Mouse (Mus musculus): ENCODE measurements around the gene Rpa1. TPM values are rescaled to one million over a fixed set of nuclear protein-coding genes. Genes with fewer than 3 reads are reported as not detected.
"Not testable (repeated sequence)": the region's sequence is repeated elsewhere in the genome, so short reads cannot be mapped to it uniquely, and the experiment has no call there.

Gene Rpa1
- polyA plus RNA-seq, 1 experiment from 2014 or later: 154 TPM

DNA sequence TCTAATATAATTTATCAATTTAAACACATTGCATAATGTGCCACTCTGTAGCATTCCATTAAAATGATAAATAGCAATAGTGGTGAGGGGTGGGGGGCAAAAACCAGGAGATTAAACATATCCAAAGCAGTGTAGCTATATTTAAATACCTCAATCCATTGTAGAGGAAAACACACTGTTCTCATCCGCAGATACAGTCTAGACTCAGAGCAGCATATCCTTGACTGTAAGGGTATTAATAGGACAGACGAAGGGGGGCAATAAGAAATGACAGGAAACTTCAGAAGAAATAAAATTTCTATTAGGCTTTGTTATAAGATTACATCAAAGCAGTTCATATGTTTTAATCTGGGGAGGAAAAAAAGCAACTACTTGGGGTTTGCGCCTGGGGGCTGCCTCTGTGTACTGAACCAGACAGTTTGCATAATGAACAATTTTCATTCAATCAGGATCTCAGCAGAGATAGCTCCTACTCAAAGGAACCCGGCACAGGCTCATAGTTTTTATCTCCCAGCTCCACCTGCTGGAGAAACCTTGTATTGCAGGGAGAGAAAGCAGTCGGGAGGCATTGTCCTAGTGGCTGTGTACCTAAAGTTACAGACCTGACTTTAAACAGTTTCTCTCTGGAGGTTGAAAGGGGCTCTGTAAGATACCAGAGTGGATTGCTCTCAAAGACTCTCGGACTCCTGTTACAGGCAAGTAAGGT lies 57.4 kb downstream of the Rpa1 start:
- Histone ChIP-seq H3K36me3 (ENCODE audit: control insufficient read depth, insufficient read depth, low read length) (no peaks in the 10 kb centered on the region), H3K4me1 (ENCODE audit: control insufficient read depth, insufficient read depth, low read length) (no peaks in the 10 kb centered on the region), H3K4me3 (ENCODE audit: low read depth, low read length) (no peak overlapping the region), H3K27me3 (ENCODE audit: control insufficient read depth, insufficient read depth, low read length) (peaks cover 12% of the 10 kb centered on the region), H3K27ac (replicated peaks; ENCODE audit: low read depth, low read length) (no peak overlapping the region), H3K4me2 (ENCODE audit: low read depth, severe bottlenecking) (no peak overlapping the region), H3K9me3 (ENCODE audit: control insufficient read depth, low read length) (no peaks in the 10 kb centered on the region), H3K9ac (ENCODE audit: low read length) (no peak overlapping the region)
- 19% methylated on average over 6 of the region's 6 CpGs for WGBS
- DNase-seq (ENCODE audit: low spot score) (peak; percentile 97), ATAC-seq (ENCODE audit: insufficient number of reproducible peaks, low FRiP score, low TSS enrichment, low read depth) (no peak)

- Histone ChIP-seq H3K4me3 (ENCODE audit: low read depth, low read length) (no peak overlapping the region), H3K27me3 (ENCODE audit: control insufficient read depth, insufficient read depth, low read length) (peaks cover 12% of the 10 kb centered on the region), H3K36me3 (ENCODE audit: control insufficient read depth, insufficient read depth, low read length) (no peaks in the 10 kb centered on the region), H3K4me1 (ENCODE audit: control insufficient read depth, insufficient read depth, low read length) (no peaks in the 10 kb centered on the region), H3K9me3 (ENCODE audit: control insufficient read depth, low read length) (no peaks in the 10 kb centered on the region), H3K4me2 (ENCODE audit: low read depth, severe bottlenecking) (no peak overlapping the region), H3K27ac (replicated peaks; ENCODE audit: low read depth, low read length) (no peak overlapping the region), H3K9ac (ENCODE audit: low read length) (no peak overlapping the region)
- WGBS: 61% methylated on average over 2 of the region's 2 CpGs
- no peak for ATAC-seq (ENCODE audit: insufficient number of reproducible peaks, low FRiP score, low TSS enrichment, low read depth)
- DNase-seq (ENCODE audit: low spot score): no peak
These were observed 59.0 kb downstream of the Rpa1 start for GRCm38 (mm10) chr11:75289120-75289519.

- Histone ChIP-seq H3K4me2 (ENCODE audit: low read depth, severe bottlenecking) (no peak overlapping the region), H3K36me3 (ENCODE audit: control insufficient read depth, insufficient read depth, low read length) (no peaks in the 10 kb centered on the region), H3K4me3 (ENCODE audit: low read depth, low read length) (no peak overlapping the region), H3K4me1 (ENCODE audit: control insufficient read depth, insufficient read depth, low read length) (no peaks in the 10 kb centered on the region), H3K27ac (replicated peaks; ENCODE audit: low read depth, low read length) (no peak overlapping the region), H3K27me3 (ENCODE audit: control insufficient read depth, insufficient read depth, low read length) (peaks cover 12% of the 10 kb centered on the region), H3K9me3 (ENCODE audit: control insufficient read depth, low read length) (no peaks in the 10 kb centered on the region), H3K9ac (ENCODE audit: low read length) (no peak overlapping the region)
- DNase-seq (ENCODE audit: low spot score) (no peak), ATAC-seq (ENCODE audit: insufficient number of reproducible peaks, low FRiP score, low TSS enrichment, low read depth) (no peak)
- WGBS: 89% methylated on average over 8 of the region's 8 CpGs
These were observed 59.6 kb downstream of the Rpa1 start for GRCm38 (mm10) chr11:75288517-75288916.

- H3K9me3 ChIP-seq (ENCODE audit: control insufficient read depth, low read length): no peaks in the 10 kb centered on the region
- H3K4me1 ChIP-seq (ENCODE audit: control insufficient read depth, insufficient read depth, low read length): no peaks in the 10 kb centered on the region
- DNase-seq (ENCODE audit: low spot score) (no peak), ATAC-seq (ENCODE audit: insufficient number of reproducible peaks, low FRiP score, low TSS enrichment, low read depth) (no peak)
- no peaks in the 10 kb centered on the region for H3K36me3 ChIP-seq (ENCODE audit: control insufficient read depth, insufficient read depth, low read length)
- no peak overlapping the region for H3K4me2 ChIP-seq (ENCODE audit: low read depth, severe bottlenecking)
- H3K9ac ChIP-seq (ENCODE audit: low read length): no peak overlapping the region
- H3K27me3 ChIP-seq (ENCODE audit: control insufficient read depth, insufficient read depth, low read length): peaks cover 17% of the 10 kb centered on the region
- H3K27ac ChIP-seq (replicated peaks; ENCODE audit: low read depth, low read length): no peak overlapping the region
- 78% methylated on average over 10 of the region's 10 CpGs for WGBS
- H3K4me3 ChIP-seq (ENCODE audit: low read depth, low read length): no peak overlapping the region
These were observed 60.2 kb downstream of the Rpa1 start for GRCm38 (mm10) chr11:75287940-75288339.

- DNase-seq (ENCODE audit: low spot score) (no peak), ATAC-seq (ENCODE audit: insufficient number of reproducible peaks, low FRiP score, low TSS enrichment, low read depth) (no peak)
- H3K9ac ChIP-seq (ENCODE audit: low read length): no peak overlapping the region
These were observed 61.3 kb downstream of the Rpa1 start for GRCm38 (mm10) chr11:75286868-75287267.

DNA sequence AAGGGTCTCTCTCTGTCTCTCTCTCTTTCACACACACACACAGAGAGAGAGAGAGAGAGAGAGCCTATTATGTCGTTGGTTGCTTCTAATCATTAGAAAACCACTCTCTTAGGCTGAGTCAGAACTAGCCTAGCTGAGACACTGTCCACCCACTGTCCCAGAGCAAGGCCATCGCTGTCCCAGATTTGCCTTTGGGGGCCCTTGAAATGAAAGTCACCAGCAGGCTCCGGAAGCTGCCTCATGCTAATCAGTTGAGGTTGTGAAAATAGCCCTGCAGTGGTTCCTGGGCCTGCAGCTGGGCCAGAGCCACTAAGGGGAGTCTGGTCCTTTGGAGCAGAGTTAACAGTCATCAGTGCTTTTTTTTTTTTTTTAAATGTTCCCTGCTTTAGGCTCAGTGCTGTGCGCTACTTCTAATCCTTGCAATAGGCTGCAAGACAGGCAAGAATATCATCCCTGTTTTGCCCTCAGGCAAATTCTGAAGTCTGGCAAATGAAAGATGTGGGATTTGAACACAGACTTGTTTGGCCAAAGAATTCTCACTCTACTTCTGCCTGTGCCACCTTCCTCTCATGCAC lies 62.1 kb downstream of the Rpa1 start:
- H3K9me3 ChIP-seq (ENCODE audit: control insufficient read depth, low read length): no peaks in the 10 kb centered on the region
- H3K36me3 ChIP-seq (ENCODE audit: control insufficient read depth, insufficient read depth, low read length): no peaks in the 10 kb centered on the region
- WGBS: 37% methylated on average over 4 of the region's 4 CpGs
- no peak for ATAC-seq (ENCODE audit: insufficient number of reproducible peaks, low FRiP score, low TSS enrichment, low read depth)
- H3K27me3 ChIP-seq (ENCODE audit: control insufficient read depth, insufficient read depth, low read length): peaks cover 20% of the 10 kb centered on the region; the same call in 1 of the 2 replicates
- DNase-seq (ENCODE audit: low spot score): no peak
- no peak overlapping the region for H3K4me3 ChIP-seq (ENCODE audit: low read depth, low read length)
- H3K4me2 ChIP-seq (ENCODE audit: low read depth, severe bottlenecking): no peak overlapping the region
- H3K27ac ChIP-seq (replicated peaks; ENCODE audit: low read depth, low read length): no peak overlapping the region
- H3K4me1 ChIP-seq (ENCODE audit: control insufficient read depth, insufficient read depth, low read length): peaks cover 14% of the 10 kb centered on the region
- no peak overlapping the region for H3K9ac ChIP-seq (ENCODE audit: low read length)

More at GRCm38 (mm10) chr11:75286868-75287267, 61.3 kb downstream of the Rpa1 start:
- Histone ChIP-seq H3K4me3 (ENCODE audit: low read depth, low read length) (no peak overlapping the region), H3K27me3 (ENCODE audit: control insufficient read depth, insufficient read depth, low read length) (peaks cover 20% of the 10 kb centered on the region), H3K4me1 (ENCODE audit: control insufficient read depth, insufficient read depth, low read length) (peaks cover 9% of the 10 kb centered on the region), H3K4me2 (ENCODE audit: low read depth, severe bottlenecking) (no peak overlapping the region), H3K27ac (replicated peaks; ENCODE audit: low read depth, low read length) (no peak overlapping the region), H3K9me3 (ENCODE audit: control insufficient read depth, low read length) (no peaks in the 10 kb centered on the region), H3K36me3 (ENCODE audit: control insufficient read depth, insufficient read depth, low read length) (no peaks in the 10 kb centered on the region)
- 87% methylated on average over 4 of the region's 4 CpGs for WGBS

- DNase-seq (ENCODE audit: low spot score); H3K4me2 ChIP-seq (ENCODE audit: low read depth, severe bottlenecking); H3K27ac ChIP-seq (replicated peaks; ENCODE audit: low read depth, low read length); H3K9me3 ChIP-seq (ENCODE audit: control insufficient read depth, low read length); H3K9ac ChIP-seq (ENCODE audit: low read length); H3K4me3 ChIP-seq (ENCODE audit: low read depth, low read length); H3K36me3 ChIP-seq (ENCODE audit: control insufficient read depth, insufficient read depth, low read length); ATAC-seq (ENCODE audit: insufficient number of reproducible peaks, low FRiP score, low TSS enrichment, low read depth): not testable (repeated sequence)
- Histone ChIP-seq H3K4me1 (ENCODE audit: control insufficient read depth, insufficient read depth, low read length) (peaks cover 30% of the 10 kb centered on the region), H3K27me3 (ENCODE audit: control insufficient read depth, insufficient read depth, low read length) (peaks cover 20% of the 10 kb centered on the region; the same call in 1 of the 2 replicates)
- 65% methylated on average over 3 of the region's 3 CpGs for WGBS
These were observed 64.3 kb downstream of the Rpa1 start for GRCm38 (mm10) chr11:75283784-75284183.

DNA sequence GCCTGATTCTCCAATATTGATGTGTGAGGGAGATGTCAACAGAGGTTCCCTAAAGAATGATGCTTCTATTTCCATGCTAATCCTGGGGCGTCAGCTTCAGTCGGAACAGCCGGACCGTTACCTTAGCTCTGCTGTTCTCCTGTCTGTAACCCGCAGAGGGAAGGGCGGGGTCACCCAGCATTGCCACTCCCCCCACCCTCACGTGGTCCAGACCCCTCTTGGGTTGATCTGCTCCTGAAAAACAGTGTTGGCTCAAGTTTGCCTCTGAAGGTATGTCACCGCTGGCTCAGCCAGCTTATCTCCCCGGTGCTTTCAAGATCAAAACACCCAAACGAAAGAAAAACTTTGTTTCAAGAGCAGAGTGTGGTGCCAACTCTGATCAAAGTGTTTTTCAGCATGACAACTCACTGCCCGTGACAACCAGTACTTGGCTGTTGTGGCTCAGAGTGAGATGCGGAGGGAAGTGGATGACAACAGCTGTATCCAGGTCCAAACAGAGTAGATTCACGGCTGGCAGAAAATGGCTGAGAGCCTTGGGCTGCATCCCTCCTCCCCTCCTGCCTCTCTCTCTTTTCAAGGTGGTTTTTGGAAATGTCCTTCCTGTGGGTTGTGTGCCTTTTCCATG lies 65.5 kb downstream of the Rpa1 start:
- H3K9ac ChIP-seq (ENCODE audit: low read length): no peak overlapping the region
- no peak overlapping the region for H3K4me3 ChIP-seq (ENCODE audit: low read depth, low read length)
- DNase-seq (ENCODE audit: low spot score): peak; percentile 57
- H3K9me3 ChIP-seq (ENCODE audit: control insufficient read depth, low read length): no peaks in the 10 kb centered on the region
- H3K36me3 ChIP-seq (ENCODE audit: control insufficient read depth, insufficient read depth, low read length): no peaks in the 10 kb centered on the region
- H3K4me1 ChIP-seq (ENCODE audit: control insufficient read depth, insufficient read depth, low read length): peaks cover 30% of the 10 kb centered on the region
- peaks cover 20% of the 10 kb centered on the region; the same call in 1 of the 2 replicates for H3K27me3 ChIP-seq (ENCODE audit: control insufficient read depth, insufficient read depth, low read length)
- no peak overlapping the region for H3K27ac ChIP-seq (replicated peaks; ENCODE audit: low read depth, low read length)
- peak overlapping the region; percentile 20; the same call in 1 of the 2 replicates for H3K4me2 ChIP-seq (ENCODE audit: low read depth, severe bottlenecking)
- WGBS: 11% methylated on average over 13 of the region's 13 CpGs
- no peak for ATAC-seq (ENCODE audit: insufficient number of reproducible peaks, low FRiP score, low TSS enrichment, low read depth)
